Mouse (Mus musculus): Measurements from ENCODE around the gene Akap13. TPM values are rescaled to one million over a fixed set of nuclear protein-coding genes. Genes with fewer than 3 reads are reported as not detected.
"Not testable (repeated sequence)": the region's sequence is repeated elsewhere in the genome, so short reads cannot be mapped to it uniquely, and the experiment has no call there.

The Akap13 gene
- polyA plus RNA-seq, 1 experiment from 2014 or later = 25.7 TPM

- H3K27ac ChIP-seq (ENCODE audit: low read depth) = no peak overlapping the region
- H3K4me1 ChIP-seq (ENCODE audit: insufficient read depth) = peaks cover 25% of the 10 kb centered on the region
- no peak overlapping the region for H3K9ac ChIP-seq (replicated peaks)
- no peak overlapping the region for H3K4me2 ChIP-seq (ENCODE audit: low read depth, low read length)
- DNase-seq (no peak), ATAC-seq (no peak)
- H3K27me3 ChIP-seq (ENCODE audit: insufficient read depth, low read length) = no peaks in the 10 kb centered on the region
- H3K4me3 ChIP-seq (ENCODE audit: low read depth, low read length) = no peak overlapping the region
- no peak for TF ChIP-seq CTCF (IDR thresholded peaks at IDR 0.05; ENCODE audit: low read depth)
- no peak for TF ChIP-seq EP300 (IDR thresholded peaks at IDR 0.05; ENCODE audit: low read depth)
- 78% methylated on average over 14 of the region's 14 CpGs for WGBS (ENCODE audit: insufficient replicate concordance)
- H3K9me3 ChIP-seq (ENCODE audit: low read length) = no peaks in the 10 kb centered on the region
- H3K36me3 ChIP-seq (replicated peaks; ENCODE audit: insufficient read depth, low read length) = no peaks in the 10 kb centered on the region
These were observed 330.3 kb downstream of the Akap13 start for GRCm38 (mm10) chr7:75785388-75786328.

GRCm38 (mm10) chr7:75786812-75787211 lies 331.5 kb downstream of the Akap13 start:
- WGBS (ENCODE audit: insufficient replicate concordance) = 15% methylated on average over 1 of the region's 2 CpGs
- ATAC-seq = no peak

GRCm38 (mm10) chr7:75787371-75787770 lies 332.0 kb downstream of the Akap13 start:
- peaks cover 29% of the 10 kb centered on the region for H3K4me1 ChIP-seq (ENCODE audit: insufficient read depth)
- 18% methylated on average over 3 of the region's 3 CpGs for WGBS (ENCODE audit: insufficient replicate concordance)
- no peaks in the 10 kb centered on the region for H3K9me3 ChIP-seq (ENCODE audit: low read length)
- peak overlapping the region; percentile 57; the same call in 1 of the 2 replicates for H3K27ac ChIP-seq (ENCODE audit: low read depth)
- H3K4me3 ChIP-seq (ENCODE audit: low read depth, low read length) = no peak overlapping the region
- ATAC-seq = no peak
- no peak overlapping the region for H3K4me2 ChIP-seq (ENCODE audit: low read depth, low read length)
- H3K27me3 ChIP-seq (ENCODE audit: insufficient read depth, low read length) = no peaks in the 10 kb centered on the region
- no peaks in the 10 kb centered on the region for H3K36me3 ChIP-seq (replicated peaks; ENCODE audit: insufficient read depth, low read length)
- TF ChIP-seq EP300 (IDR thresholded peaks at IDR 0.05; ENCODE audit: low read depth) = no peak
- no peak for TF ChIP-seq CTCF (IDR thresholded peaks at IDR 0.05; ENCODE audit: low read depth)
- no peak for DNase-seq
- no peak overlapping the region for H3K9ac ChIP-seq (replicated peaks)

More at GRCm38 (mm10) chr7:75786812-75787211, 331.5 kb downstream of the Akap13 start:
- no peak overlapping the region; the same call in 1 of the 2 replicates for H3K27ac ChIP-seq (ENCODE audit: low read depth)
- no peak overlapping the region for H3K4me3 ChIP-seq (ENCODE audit: low read depth, low read length)
- no peaks in the 10 kb centered on the region for H3K9me3 ChIP-seq (ENCODE audit: low read length)
- no peak for TF ChIP-seq EP300 (IDR thresholded peaks at IDR 0.05; ENCODE audit: low read depth)
- TF ChIP-seq CTCF (IDR thresholded peaks at IDR 0.05; ENCODE audit: low read depth) = no peak
- H3K4me2 ChIP-seq (ENCODE audit: low read depth, low read length) = no peak overlapping the region
- no peaks in the 10 kb centered on the region for H3K36me3 ChIP-seq (replicated peaks; ENCODE audit: insufficient read depth, low read length)
- DNase-seq = no peak
- H3K9ac ChIP-seq (replicated peaks) = no peak overlapping the region
- no peaks in the 10 kb centered on the region for H3K27me3 ChIP-seq (ENCODE audit: insufficient read depth, low read length)
- H3K4me1 ChIP-seq (ENCODE audit: insufficient read depth) = peaks cover 29% of the 10 kb centered on the region

GRCm38 (mm10) chr7:75788069-75788800 lies 332.9 kb downstream of the Akap13 start:
- not testable (repeated sequence) for H3K4me2 ChIP-seq (ENCODE audit: low read depth, low read length); DNase-seq; H3K4me3 ChIP-seq (ENCODE audit: low read depth, low read length); ATAC-seq; H3K36me3 ChIP-seq (replicated peaks; ENCODE audit: insufficient read depth, low read length); H3K9ac ChIP-seq (replicated peaks); H3K27me3 ChIP-seq (ENCODE audit: insufficient read depth, low read length); H3K9me3 ChIP-seq (ENCODE audit: low read length)
- 59% methylated on average over 4 of the region's 7 CpGs for WGBS (ENCODE audit: insufficient replicate concordance)
- H3K27ac ChIP-seq (ENCODE audit: low read depth) = peak overlapping the region; percentile 44; the same call in 1 of the 2 replicates
- 0 out of 2 replicates have a peak, but pooled peaks have one; percentile 10 for TF ChIP-seq CTCF (IDR thresholded peaks at IDR 0.05; ENCODE audit: low read depth)
- H3K4me1 ChIP-seq (ENCODE audit: insufficient read depth) = peaks cover 24% of the 10 kb centered on the region

DNA sequence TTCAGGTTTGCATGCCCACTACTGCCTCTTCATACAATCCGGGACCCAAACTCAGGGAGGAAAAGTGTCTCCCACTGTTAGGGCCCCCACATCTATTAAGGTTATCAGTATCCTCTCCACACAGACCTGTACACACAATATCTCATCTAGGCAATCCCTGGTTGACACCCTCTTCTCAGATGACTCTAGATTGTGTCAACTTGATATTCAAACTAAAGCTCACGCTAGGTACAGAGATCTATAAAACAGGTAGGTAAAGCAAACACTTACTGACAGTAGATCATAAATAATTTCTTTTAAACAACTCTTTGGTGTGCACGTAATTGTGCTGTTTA lies 333.4 kb downstream of the Akap13 start:
- H3K36me3 ChIP-seq (replicated peaks; ENCODE audit: insufficient read depth, low read length); H3K27ac ChIP-seq (ENCODE audit: low read depth); H3K4me2 ChIP-seq (ENCODE audit: low read depth, low read length); H3K27me3 ChIP-seq (ENCODE audit: insufficient read depth, low read length); H3K4me3 ChIP-seq (ENCODE audit: low read depth, low read length); ATAC-seq; H3K9me3 ChIP-seq (ENCODE audit: low read length); H3K9ac ChIP-seq (replicated peaks); DNase-seq: not testable (repeated sequence)
- 64% methylated on average over 3 of the region's 3 CpGs for WGBS (ENCODE audit: insufficient replicate concordance)
- H3K4me1 ChIP-seq (ENCODE audit: insufficient read depth) = peaks cover 24% of the 10 kb centered on the region

GRCm38 (mm10) chr7:75789746-75790145 lies 334.4 kb downstream of the Akap13 start:
- Histone ChIP-seq H3K27ac (ENCODE audit: low read depth) (no peak overlapping the region), H3K4me1 (ENCODE audit: insufficient read depth) (peaks cover 24% of the 10 kb centered on the region), H3K27me3 (ENCODE audit: insufficient read depth, low read length) (no peaks in the 10 kb centered on the region), H3K4me3 (ENCODE audit: low read depth, low read length) (no peak overlapping the region), H3K9me3 (ENCODE audit: low read length) (no peaks in the 10 kb centered on the region), H3K36me3 (replicated peaks; ENCODE audit: insufficient read depth, low read length) (no peaks in the 10 kb centered on the region), H3K9ac (replicated peaks) (no peak overlapping the region), H3K4me2 (ENCODE audit: low read depth, low read length) (no peak overlapping the region)
- no peak for TF ChIP-seq EP300 (IDR thresholded peaks at IDR 0.05; ENCODE audit: low read depth)
- no peak for TF ChIP-seq CTCF (IDR thresholded peaks at IDR 0.05; ENCODE audit: low read depth)
- DNase-seq (no peak), ATAC-seq (no peak)
- WGBS (ENCODE audit: insufficient replicate concordance) = 82% methylated on average over 6 of the region's 6 CpGs

GRCm38 (mm10) chr7:75791092-75791837 lies 335.9 kb downstream of the Akap13 start:
- ATAC-seq; H3K4me3 ChIP-seq (ENCODE audit: low read depth, low read length); H3K4me2 ChIP-seq (ENCODE audit: low read depth, low read length); H3K27me3 ChIP-seq (ENCODE audit: insufficient read depth, low read length); DNase-seq; H3K9ac ChIP-seq (replicated peaks); H3K9me3 ChIP-seq (ENCODE audit: low read length); H3K27ac ChIP-seq (ENCODE audit: low read depth); H3K36me3 ChIP-seq (replicated peaks; ENCODE audit: insufficient read depth, low read length): not testable (repeated sequence)
- H3K4me1 ChIP-seq (ENCODE audit: insufficient read depth) = peaks cover 26% of the 10 kb centered on the region
- 62% methylated on average over 12 of the region's 13 CpGs for WGBS (ENCODE audit: insufficient replicate concordance)
